Mouse (Mus musculus): ENCODE measurements at regions not wholly inside any gene's neighbourhood (a gene's known extent, or its start where the extent isn't known, plus 50 kb on each side); places are given as distances from the start of the nearest gene placed in this dataset.
A peak's percentile ranks its signal among the peaks of the same experiment; 100 is the strongest.

GRCm38 (mm10) chr3:56302346-56303185 lies 119.1 kb upstream of the Nbea start:
- DNase-seq (ENCODE audit: low spot score in 2 of 2), result no peak

GRCm38 (mm10) chr3:56300769-56301168 lies 117.3 kb upstream of the Nbea start:
- DNase-seq (ENCODE audit: low spot score in 2 of 2), result peak; percentile 59 to 88

GRCm38 (mm10) chr3:56295578-56295977 lies 112.1 kb upstream of the Nbea start:
- DNase-seq (ENCODE audit: low spot score in 2 of 2), result no peak

GRCm38 (mm10) chr3:56281507-56281906 lies 98.0 kb upstream of the Nbea start:
- DNase-seq (ENCODE audit: low spot score in 2 of 2), result no peak

GRCm38 (mm10) chr3:56280330-56280957 lies 96.9 kb upstream of the Nbea start:
- DNase-seq (ENCODE audit: low spot score in 2 of 2), result no peak

GRCm38 (mm10) chr3:56272587-56272986 lies 89.1 kb upstream of the Nbea start:
- no peak for DNase-seq (ENCODE audit: low spot score in 2 of 2)

GRCm38 (mm10) chr3:56270241-56270830 lies 86.8 kb upstream of the Nbea start:
- peak in 1 of 2 experiments; percentile 18 for DNase-seq (ENCODE audit: low spot score in 2 of 2)

- DNase-seq (ENCODE audit: low spot score in 2 of 2), result no peak
Observed at GRCm38 (mm10) chr3:56261800-56262561, 78.5 kb upstream of the Nbea start.

- peak in 1 of 2 experiments; percentile 3 for DNase-seq (ENCODE audit: low spot score in 2 of 2)
Observed at GRCm38 (mm10) chr3:56256271-56256670, 72.8 kb upstream of the Nbea start.

- DNase-seq (ENCODE audit: low spot score in 2 of 2), result no peak
Observed at GRCm38 (mm10) chr3:56244370-56244769, 60.9 kb upstream of the Nbea start.

GRCm38 (mm10) chr3:56238228-56238627 lies 54.7 kb upstream of the Nbea start:
- no peak for DNase-seq (ENCODE audit: low spot score in 2 of 2)

- no peak for DNase-seq (ENCODE audit: low spot score in 2 of 2)
Observed at GRCm38 (mm10) chr3:56236163-56236562, 52.7 kb upstream of the Nbea start.

Data from layer of hippocampus, adult 18-20 months (tissue).